Mouse (Mus musculus) retina, postnatal 1 day (tissue): Measurements from ENCODE around the gene Stam2.

ENCODE experiments used
- DNase-seq: peaks from one replicate; pipeline ENCODE4 v3.0.0-alpha.2; 2012

Stam2 gene

DNA sequence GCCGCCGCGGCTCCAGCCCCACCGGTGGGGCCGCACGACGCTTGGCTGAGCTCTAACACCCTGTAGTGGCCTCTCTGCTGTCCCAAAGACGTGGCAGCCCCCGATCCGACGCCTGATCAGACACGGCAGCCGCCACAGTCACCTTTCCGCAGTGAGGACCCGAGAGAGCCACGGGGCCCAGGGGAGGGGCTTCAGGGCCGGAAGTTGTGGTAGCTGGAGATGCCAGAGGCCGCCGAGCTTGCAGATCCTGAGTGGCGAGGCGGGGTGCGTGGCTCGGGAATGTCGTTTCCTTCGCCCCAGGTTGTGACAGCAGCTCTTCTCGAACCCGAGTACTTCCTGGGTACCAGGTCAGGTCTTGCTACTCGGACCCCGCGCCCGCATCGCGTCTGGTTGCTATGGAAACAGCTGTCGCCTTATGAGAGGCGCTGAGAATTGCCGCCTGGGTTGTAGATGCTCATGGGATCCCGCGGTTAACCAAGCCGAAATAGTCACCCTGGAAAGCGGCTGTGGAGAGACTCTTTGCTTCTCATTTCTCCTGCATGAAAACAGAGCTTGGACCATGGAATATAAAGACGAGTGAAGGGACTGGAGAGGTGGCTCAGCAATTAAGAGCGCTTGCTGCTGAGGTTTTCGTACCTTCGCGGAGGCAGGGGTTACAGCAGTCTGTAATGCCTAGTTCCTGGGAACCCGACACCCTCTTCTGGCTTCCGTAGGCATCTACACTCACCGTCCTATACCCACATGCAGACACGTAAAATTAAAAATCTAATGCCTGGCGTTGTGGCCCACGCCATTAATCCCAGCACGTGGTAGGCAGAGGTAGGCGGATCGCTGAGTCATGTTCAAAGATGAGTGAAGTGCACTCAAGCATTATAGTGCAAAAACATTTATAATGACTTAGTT, at the start of gene Stam2:
Gene Stam2 (minus strand): TSS at position 26 of the 903 bp plus-strand sequence.
- peak; percentile 94 for DNase-seq

DNA sequence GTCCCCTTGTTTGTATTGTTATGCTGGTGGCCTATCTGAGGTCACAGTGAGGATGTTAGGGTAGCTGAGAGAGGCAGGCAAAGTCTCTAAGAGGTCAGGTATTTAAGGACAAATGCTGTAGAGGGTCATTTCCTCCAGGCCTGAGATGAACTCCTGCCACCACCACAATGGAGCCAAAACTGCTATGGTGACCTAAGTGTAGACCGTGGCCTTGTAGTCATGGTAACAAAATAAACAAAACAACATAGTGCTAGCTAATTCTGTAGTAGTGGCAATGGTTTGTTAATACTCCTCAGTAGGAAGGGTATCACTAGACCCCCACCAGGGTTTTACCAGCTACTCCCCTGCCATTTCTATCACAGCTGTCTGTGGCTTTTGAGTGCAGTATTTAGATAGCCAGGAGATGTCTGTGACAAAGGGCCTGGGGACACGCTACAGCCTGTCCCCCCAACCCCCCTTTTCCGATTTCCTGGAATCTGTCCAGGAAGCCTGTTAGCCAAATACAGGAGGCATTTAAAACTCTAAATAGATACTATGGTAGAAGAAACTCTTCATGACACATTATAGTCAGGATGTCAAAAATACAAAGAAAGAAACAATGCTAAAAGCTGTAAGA, 43.1 kb upstream of the Stam2 start:
- no peak for DNase-seq

DNA sequence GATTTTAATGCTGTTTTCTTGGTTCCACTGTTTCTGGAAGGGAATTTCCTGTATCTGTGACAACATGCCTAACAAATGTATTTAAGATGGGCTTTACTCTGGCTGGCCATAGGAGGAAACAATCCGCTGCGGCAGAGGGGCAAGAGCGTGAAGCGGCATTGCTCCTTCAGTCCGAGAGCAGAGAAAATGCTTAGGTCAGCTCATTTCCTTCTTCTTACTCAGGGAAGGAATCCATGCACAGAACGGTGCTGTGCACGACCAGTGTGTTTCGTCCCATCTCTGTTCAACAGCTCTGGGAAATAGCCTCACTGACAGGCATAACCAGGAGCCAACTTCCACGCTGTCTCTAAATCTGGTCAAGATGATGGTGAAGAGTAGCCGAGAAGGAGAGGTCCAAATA, 37.9 kb upstream of the Stam2 start:
- DNase-seq = no peak

DNA sequence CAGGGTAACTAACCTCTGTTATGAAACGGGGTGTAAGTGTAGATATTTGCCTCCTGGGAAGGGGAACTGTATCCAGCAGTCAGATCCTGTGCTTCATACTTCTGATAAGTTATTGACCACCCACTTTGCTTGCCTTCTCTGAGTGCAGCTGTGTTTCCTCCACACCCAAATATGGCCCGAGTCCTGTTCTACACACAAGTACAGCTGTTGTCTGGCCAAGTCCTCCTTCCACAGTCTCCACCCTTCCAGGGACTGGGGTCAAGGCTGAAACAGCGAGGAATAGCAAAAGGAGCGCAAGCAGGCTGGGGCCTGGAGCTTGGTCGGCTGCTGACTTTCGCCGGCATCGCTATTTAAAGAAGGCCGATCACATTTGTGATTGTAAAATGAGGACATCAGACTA, 37.3 kb upstream of the Stam2 start:
- DNase-seq = no peak

DNA sequence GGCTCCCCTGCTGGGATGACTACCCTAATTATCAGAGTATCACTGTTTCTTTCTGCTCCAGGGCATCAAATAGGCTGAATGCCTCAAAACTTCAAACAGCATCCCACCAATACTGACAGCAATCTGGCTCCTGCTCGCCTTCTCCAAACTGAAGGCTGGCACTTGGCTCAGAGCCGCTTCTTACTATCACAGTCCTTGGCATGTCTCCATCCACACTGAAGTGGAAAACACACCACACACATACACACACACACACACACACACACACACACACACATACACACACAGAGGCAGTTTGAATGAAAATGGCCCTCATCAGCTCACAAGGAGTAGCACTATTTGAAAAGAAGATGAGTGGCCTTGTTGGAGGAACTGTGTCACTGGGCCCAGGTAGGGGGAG, 35.8 kb upstream of the Stam2 start:
- DNase-seq = peak; percentile 19

DNA sequence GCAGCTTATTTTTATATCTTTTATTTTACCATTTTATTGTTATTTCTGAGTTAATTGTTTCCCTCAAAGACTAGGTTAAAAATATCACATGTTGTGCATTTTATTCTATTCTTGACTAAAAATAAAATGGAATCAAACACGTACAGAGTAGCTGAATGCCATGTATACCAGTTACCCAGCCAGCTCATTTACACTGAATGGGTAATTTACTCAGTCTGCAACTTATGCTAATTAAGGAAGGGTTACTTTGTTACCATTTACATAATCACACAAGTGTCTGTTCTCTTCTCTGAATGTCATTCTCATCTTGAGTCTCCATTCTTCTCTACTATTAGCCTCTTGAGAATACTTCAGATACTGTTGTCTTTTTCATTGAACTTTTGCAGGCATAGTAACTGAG, 32.3 kb upstream of the Stam2 start:
- no peak for DNase-seq

DNA sequence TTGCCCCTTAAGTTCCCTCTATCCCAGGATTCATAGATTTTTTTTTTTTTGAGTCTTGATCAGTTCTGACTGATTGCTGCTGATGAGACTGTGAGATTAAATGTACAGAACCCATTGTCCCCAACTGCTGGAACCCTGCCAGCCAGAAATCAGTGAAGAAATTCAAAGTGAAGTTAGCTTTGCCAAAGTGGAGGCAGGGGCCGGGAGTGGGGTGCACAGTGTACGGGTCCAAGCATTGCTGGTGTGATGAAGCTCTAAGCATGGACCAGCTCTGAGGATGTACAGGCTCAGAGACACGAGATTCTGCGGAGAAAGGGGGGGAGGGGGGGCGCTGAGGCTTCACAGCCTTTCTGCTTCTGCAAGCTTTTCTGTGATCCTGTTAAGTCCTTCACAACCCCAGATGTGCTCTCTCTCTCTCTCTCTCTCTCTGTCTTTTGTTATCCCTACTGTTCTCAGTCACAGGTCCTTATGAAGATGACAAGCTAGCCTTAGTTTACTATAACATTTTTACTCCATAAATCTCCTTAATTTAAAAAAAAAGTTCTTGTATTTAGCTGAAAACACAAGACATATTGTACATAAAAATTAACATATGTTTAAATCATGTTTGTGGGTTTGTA, 30.8 kb upstream of the Stam2 start:
- peak; percentile 71 for DNase-seq

DNA sequence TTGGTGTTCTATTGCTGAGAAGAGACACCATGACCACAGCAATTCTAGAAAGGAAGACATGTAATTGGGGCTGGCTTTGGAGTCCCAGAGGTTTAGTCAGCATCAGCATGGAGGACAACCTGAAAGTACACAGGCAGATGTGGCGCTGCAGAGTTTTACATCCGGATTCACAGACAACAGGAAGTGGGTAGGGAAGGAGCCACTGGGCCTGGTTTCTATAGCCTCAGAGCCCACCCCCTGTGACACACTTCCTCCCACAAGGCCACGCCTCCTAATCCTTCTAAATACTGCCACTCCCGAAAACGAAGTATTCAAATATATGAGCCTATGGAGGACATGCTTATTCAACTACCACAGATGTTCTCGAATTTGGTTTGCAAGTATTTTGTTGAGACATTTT, 23.0 kb upstream of the Stam2 start:
- DNase-seq = no peak

DNA sequence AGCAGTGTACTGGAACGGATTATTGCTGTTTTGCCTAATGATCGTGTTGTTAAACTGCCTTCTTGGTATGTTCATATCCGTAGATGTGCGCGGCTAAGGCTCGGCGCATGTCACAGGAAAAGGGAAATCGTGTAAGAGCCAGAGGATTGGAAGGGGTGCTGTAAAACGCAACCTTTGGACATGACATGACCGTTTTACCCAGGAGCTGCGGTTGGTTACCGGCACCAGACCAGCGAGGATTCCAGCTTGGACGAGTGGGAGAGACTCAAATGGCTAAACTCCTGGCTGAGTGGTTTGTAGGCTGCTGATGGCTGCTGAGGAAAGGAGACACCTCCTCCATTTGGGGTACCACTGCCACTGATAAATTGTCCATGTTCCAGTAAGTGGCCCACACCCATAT, 21.8 kb upstream of the Stam2 start:
- no peak for DNase-seq

DNA sequence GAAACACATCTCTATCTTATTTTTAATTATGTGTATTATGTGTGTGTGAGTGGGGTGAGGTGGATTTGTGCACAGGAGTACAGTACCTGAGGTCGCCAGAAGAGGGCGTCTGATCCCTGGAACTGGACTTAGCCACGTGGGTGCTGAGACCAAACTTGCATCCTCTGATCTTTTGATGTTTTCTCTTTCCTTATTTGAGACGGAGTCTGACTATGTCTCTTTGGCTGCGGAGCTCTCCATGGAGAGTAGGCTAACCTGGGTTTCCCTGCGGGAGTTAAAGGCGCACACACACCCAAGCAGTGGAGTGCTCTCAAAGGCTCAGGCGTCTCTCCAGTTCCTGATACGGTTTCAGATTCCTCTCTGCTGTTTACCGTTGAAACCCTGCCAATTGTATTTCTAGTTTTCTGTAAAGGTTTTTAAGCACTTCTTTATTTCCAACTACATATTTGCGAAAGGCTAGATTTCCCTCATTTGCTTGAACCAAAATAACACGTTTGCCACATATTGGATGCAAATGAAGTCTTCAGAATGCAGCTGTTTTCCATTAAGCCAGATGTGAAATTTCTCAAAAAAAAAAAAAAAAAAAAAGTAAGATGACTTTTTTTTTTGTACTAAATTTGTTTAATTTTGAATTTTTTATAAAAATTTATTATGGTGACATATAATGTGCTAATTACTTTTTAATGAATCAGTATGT, 21.1 kb upstream of the Stam2 start:
- peak; percentile 80 for DNase-seq

DNA sequence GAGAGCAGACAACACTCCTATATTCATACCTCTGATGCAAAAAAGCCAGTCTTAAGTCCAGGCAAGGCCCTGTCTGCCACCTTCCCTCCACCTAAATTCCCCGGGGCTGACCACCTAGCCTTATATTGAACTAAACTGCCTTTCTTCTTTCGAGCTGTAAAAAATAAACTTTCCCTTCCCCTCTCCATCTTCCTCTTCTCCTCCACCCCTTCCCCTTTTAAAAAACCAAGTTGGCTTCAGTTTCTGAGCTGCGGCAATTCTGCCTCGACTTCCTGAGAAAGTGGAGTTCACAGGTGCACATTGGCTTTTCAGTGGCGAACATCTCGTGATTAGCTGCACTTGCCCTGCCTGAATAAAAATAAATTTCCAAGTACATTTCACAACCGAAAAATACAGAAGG, 20.4 kb upstream of the Stam2 start:
- no peak for DNase-seq

DNA sequence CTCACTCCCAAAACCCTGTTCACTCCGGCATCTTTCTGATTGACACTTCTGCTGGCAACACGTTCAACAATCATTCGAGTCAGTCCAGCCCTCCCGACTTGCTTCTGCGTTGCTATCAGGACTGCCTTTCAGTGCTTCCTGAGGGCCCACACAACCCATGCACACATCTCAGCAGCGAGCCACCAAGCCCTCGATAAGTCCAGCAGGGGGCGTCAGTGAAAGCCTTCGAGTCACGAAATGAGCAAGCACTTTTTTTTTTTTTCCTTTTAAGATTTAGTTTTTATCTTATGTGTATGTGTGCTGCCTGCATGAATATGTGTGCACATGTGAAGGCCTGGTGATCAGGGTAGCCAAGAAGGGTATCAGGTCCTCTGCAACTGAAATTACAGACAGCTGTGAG, 16.5 kb upstream of the Stam2 start:
- DNase-seq = peak; percentile 55

DNA sequence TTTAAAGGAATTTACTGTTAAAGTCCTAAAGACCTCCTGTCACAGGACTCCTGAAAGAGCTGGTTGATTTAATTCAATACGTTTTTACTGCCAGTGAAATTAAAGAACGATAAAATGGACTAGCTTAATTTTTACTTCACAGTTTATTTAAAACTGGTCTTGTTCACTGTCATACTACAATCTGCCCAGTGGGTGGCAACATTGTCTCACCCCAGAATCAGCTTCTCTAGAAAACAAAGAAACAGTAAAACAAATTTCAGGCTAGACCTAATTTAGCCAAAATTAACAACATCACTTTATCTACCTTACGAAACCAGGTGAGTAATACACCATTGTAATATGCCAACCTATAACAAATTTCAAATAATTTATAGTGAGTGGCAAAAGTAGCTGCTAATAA, 14.6 kb upstream of the Stam2 start:
- DNase-seq = peak; percentile 62

DNA sequence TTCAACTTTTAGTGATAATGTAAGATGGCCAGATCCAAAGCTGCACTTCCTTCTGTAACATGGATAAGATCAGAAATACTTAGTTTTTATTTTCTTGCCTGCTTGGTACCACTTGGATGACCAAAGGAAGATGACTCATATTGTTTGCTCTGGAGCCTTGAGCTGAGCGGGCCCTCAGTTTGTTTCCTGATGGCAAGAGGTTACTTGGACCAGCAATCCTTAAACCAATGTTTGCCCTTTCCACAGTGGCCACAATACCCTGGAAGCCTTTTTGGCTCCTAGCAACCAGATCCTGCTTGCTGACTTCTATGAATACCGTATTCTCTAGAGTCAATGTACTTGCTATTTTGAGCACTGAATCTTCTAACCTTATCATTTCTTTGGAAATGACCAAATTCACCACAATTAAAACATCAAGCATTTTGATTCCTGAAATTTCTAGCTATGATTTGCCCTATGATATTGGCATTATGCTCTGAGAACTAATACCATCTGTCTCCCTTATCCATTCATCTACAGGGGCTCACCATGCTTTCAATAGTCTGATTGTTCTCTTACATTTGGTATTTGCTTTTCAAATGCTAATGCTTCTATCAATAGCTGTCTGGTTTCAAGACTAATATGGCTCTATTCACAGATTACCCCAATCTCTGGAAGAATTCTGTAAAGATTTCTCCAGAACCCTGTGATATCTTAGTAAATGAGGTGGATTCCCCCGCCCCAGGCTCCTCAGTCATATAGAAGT, 11.7 kb upstream of the Stam2 start:
- no peak for DNase-seq

DNA sequence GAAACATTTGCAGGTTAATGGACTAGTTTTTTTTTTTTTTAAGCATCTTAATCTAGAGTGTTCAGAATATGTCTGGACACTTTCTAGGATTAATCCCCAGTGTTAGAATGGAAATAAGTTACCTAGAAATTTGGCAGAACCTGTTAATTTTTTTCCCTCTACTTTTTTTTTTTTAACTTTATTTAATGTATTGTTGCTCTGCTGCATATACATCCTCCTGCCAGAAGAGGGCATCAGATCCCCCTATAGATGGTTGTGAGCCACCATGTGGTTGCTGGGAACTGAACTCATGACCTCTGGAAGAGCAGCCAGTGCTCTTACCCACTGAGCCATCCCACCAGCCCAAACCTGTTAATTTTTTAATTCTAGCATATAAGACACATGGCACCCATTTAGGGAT, 2.0 kb upstream of the Stam2 start:
- no peak for DNase-seq

DNA sequence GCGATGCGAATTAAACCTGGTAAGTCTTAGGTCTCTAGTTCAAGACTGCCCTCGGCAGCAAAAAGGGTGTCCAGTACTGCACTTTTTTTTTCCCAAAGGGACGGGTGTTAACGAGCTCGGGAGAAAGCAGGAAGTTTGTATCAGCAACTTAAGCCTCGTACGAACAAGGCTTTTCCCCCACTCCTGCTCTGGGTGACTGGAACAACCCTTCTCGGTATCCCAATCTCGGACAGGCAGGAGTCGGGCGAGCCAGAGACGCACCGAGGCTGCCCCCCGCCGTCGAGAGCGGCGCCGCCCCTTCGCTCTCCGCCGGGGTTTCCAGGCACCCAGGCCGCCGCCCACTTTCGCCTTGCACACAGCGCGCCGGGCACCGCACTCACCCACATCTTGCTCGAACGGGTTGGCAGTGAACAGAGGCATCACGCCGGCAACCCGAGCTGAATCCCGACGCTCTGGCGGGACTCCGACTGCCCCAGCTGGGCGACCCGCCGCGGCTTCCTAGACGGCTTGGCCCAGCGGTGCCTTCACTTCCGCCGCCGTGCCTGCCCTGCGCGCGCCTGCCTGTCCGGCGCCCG, 313 bp downstream of the Stam2 start:
- DNase-seq = peak; percentile 91

DNA sequence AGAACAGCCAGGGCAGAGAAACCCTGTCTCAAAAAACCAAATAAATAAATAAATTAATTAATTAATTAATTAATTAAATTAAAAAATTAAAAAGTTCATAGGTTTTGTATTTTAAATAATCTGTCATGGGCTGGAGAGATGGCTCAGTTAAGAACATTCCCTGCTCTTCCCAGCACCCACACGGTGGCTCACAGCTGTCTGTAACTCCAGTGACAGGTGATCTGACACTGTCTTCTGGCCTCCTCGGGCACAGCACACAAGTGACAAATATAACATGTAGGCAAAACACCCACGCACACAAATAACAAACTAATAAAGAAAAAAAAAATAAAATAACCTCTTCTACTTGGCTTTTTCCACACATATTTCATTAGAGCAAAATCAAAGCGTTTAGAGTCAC, 1.5 kb downstream of the Stam2 start:
- DNase-seq = no peak

DNA sequence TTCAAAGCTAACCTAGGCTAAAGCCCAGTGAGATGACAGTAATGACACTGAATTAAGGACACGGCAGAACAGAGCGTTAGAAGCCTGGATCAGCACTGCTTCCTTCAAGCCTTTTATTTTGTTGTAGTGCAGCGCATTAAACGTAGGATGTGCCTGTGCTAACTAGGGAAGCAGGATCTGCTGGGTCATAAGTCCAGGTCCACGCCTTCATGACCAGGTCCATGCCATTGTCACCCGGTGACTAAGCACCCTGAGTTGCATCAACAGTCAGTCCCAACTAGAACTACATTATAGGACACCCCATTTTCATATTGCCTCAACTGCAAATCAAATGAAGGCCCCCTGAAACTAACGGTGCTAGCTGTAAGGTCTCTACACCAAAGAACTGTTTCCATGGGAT, 7.6 kb downstream of the Stam2 start:
- DNase-seq = no peak

DNA sequence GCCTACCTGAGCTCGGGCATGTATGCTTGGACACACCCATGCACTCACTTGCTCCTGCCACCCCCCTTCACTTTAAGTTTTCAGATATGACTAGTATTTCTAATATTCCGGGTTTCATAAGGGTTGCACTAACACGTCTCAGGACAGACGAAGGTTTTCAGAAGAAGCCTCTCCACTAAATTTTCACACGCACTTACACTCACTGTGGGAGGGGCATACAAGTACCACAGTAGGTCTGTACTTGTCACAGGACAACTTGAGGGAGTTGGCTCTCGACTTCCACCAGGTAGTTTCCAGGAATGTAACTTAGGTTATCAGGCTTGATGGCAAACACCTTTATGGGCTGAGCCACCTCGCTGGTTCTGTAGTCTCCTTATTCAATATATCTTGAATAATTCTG, 8.4 kb downstream of the Stam2 start:
- DNase-seq = no peak

DNA sequence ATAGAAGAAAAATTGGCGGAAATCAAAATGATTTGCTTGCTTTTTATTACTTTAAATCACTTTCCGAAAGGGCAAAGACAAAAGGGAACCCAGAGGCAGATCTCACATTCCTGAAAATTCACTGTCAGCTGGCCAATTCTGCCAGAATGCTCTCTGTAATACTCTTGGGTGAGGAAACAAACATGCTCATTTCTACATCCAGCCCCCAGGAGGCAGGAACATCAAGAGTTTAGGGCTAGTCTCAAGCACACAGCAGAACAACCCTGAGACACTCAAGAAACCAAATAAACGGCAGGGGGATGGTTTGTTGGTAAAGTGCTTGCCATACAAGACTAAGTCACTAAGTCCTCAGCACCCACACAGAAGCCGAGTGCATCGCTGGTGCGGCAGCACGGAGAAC, 9.5 kb downstream of the Stam2 start:
- DNase-seq = no peak

DNA sequence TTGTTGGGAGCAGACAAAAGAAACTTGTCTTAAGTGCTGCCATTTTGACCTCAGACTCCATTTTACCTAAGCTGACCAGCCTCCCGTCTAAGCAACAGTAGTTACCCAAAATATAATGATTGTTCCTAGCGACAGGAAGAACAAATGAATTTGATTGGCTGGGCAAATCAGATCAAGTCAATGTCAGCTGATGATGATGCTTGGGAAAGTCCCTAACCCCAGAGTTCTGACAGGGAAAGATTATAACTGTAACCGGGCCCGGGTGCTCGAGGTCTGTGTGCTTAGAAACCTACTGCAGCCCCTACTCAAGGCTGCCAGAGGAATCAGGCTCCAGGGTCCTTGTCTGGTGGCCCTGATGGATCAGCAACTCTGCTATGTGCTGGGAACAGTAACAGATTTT, 10.1 kb downstream of the Stam2 start:
- no peak for DNase-seq

DNA sequence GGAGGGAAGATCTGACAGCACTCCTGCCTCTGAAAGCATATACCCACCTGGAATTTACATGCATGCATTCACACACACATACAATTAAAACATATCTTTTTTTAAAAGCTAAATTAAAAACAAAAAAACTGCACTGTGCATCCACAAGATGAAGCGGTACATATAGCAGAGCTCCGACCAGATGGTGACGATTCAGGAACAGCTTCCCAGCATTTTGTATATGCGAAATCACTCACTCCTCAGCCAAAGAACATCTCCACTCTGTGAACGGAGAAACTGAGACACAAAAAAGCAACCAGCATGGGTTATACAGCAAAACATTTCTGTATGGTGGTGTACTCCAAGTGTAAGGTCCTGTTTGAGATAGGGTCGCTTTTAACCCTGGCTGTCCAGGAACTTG, 11.2 kb downstream of the Stam2 start:
- DNase-seq = no peak
